Mouse (Mus musculus): ENCODE results near the gene Scimp.

DNA sequence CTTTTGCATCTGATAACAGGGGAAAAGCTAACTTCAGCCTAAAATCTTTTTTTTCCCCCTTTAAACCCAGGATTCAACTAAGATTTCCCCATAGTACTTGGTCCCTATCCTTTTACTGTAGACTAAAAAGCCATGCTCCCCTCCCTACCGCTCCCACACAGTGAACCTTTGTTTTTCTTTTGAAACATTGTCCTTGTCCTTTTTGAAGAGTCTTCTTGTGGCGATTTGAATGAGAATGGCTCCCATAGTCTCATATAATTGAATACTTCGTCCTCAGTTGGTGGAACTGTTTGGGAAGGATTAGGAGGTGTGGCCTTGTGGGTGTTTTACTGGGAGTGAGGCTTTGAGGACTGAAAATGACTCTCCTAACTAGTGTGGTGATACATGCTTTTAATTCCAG, 21.4 kb upstream of the Scimp start:
- TF ChIP-seq GATA1 (IDR thresholded peaks at IDR 0.05; ENCODE audit: borderline replicate concordance, low read length) (no peak), CTCF (IDR thresholded peaks at IDR 0.05; ENCODE audit: low read depth, low read length) (no peak)
